Mouse (Mus musculus): ENCODE data around the gene Tex16. TPM values are rescaled to one million over a fixed set of nuclear protein-coding genes. Genes with fewer than 3 reads are reported as not detected.

Gene Tex16
- polyA plus RNA-seq (2011; ENCODE audit: insufficient read depth, insufficient read length, low replicate concordance, missing spikeins) = not detected in 2 replicates

- no peak within 1 kb of the TSS for H3K27ac ChIP-seq (ENCODE audit: control insufficient read depth, insufficient read depth, low read depth, low read length, poor library complexity)
- no peak for TF ChIP-seq CTCF (IDR thresholded peaks at IDR 0.05; ENCODE audit: control insufficient read depth, insufficient read depth, low read length)
- TF ChIP-seq POLR2A (IDR thresholded peaks at IDR 0.05; ENCODE audit: borderline replicate concordance, control insufficient read depth, low read depth, low read length) = no peak
- H3K4me1 ChIP-seq (ENCODE audit: control insufficient read depth, insufficient read depth, low read length) = no peaks in the 10 kb centered on the region
- H3K4me3 ChIP-seq (replicated peaks; ENCODE audit: control insufficient read depth, low read depth, low read length) = no peak within 1 kb of the TSS
These were observed at the start of gene Tex16 for GRCm38 (mm10) chrX:112010707-112011106. Gene Tex16, plus strand, starts transcription at chrX:112011007.

- no peak overlapping the region for H3K4me3 ChIP-seq (replicated peaks; ENCODE audit: control insufficient read depth, low read depth, low read length)
- WGBS = 28% methylated on average over 1 of the region's 1 CpGs
- no peak for TF ChIP-seq CTCF (IDR thresholded peaks at IDR 0.05; ENCODE audit: control insufficient read depth, insufficient read depth, low read length)
- TF ChIP-seq POLR2A (IDR thresholded peaks at IDR 0.05; ENCODE audit: borderline replicate concordance, control insufficient read depth, low read depth, low read length) = no peak
- H3K4me1 ChIP-seq (ENCODE audit: control insufficient read depth, insufficient read depth, low read length) = no peaks in the 10 kb centered on the region
- H3K27ac ChIP-seq (ENCODE audit: control insufficient read depth, insufficient read depth, low read depth, low read length, poor library complexity) = no peak overlapping the region
These were observed 11.1 kb upstream of the Tex16 start for GRCm38 (mm10) chrX:111999661-112000060.

Other genes starting within 250 kb of the Tex16 start
- not detected in 2 replicates for gene Gm45194, start 119.6 kb upstream of the Tex16 start, polyA plus RNA-seq (2011; ENCODE audit: insufficient read depth, insufficient read length, low replicate concordance, missing spikeins)
- not detected in 2 replicates for gene 4933403O08Rik, start 228.0 kb downstream of the Tex16 start, polyA plus RNA-seq (2011; ENCODE audit: insufficient read depth, insufficient read length, low replicate concordance, missing spikeins)